In genomic region chr14:99044718-99045117, GRCm38 (mm10) we compare ENCODE assay signal across 10 mouse cellular contexts. TPM values are rescaled to one million over a fixed set of nuclear protein-coding genes. Genes with fewer than 3 reads are reported as not detected.
DNase-seq lines count a peak whose midpoint lies in the region; ATAC-seq and TF ChIP-seq lines count a peak whose summit lies in the region.
"Had no signal": no experiment of that assay in that cellular context is flagged by ENCODE, and none has a peak within 500 bp of the region (broad histone marks: within the 10 kb centered on the region; RNA-seq: fewer than 3 reads in every experiment).

No protein-coding gene starts in this region.

- H3K4me2 ChIP-seq in forebrain, embryonic 16.5 days (ENCODE audit: low read length) = peak overlapping the region; percentile 75
- peak overlapping the region; percentile 76 for H3K4me2 ChIP-seq in liver, embryonic 14.5 days (ENCODE audit: low read depth)

- peak overlapping the region; percentile 98 for H3K9ac ChIP-seq in forebrain, embryonic 16.5 days (replicated peaks; ENCODE audit: low read depth, low read length)
- H3K9ac ChIP-seq in liver, embryonic 14.5 days (replicated peaks) = peak overlapping the region; percentile 98

- no peaks in the 10 kb centered on the region for H3K27me3 ChIP-seq in forebrain, embryonic 16.5 days (replicated peaks; ENCODE audit: control insufficient read depth, insufficient read depth, low read length)
- no peaks in the 10 kb centered on the region for H3K27me3 ChIP-seq in liver, embryonic 14.5 days (ENCODE audit: control insufficient read depth, insufficient read depth, low read length)

- H3K9me3 ChIP-seq in forebrain, embryonic 16.5 days (ENCODE audit: control insufficient read depth, low read length) = no peaks in the 10 kb centered on the region
- no peaks in the 10 kb centered on the region for H3K9me3 ChIP-seq in liver, embryonic 14.5 days (ENCODE audit: control insufficient read depth, low read length)

- no peak for TF ChIP-seq CTCF in liver, embryonic 14.5 days (IDR thresholded peaks at IDR 0.05; ENCODE audit: low read depth)

- no peak for ATAC-seq in cerebellum, adult (ENCODE audit: insufficient number of reproducible peaks, low FRiP score, low TSS enrichment)
- ATAC-seq in forebrain, embryonic 16.5 days = no peak
- no peak for ATAC-seq in liver, embryonic 14.5 days (ENCODE audit: insufficient read depth)

- 4% methylated on average over 5 of the region's 5 CpGs for WGBS in forebrain, embryonic 16.5 days
- 5% methylated on average over 5 of the region's 5 CpGs for WGBS in liver, embryonic 14.5 days (ENCODE audit: insufficient replicate concordance)

- H3K4me1 ChIP-seq in forebrain, embryonic 16.5 days (replicated peaks; ENCODE audit: control insufficient read depth, insufficient read depth, low read length) = peaks cover 19% of the 10 kb centered on the region
- H3K4me1 ChIP-seq in liver, embryonic 14.5 days (replicated peaks; ENCODE audit: control insufficient read depth in 2 of 2, insufficient read depth in 2 of 2, low read length in 1 of 2) = peaks cover 10 to 23% of the 10 kb centered on the region in 2 experiments

- DNase-seq in cerebellum, adult 11-12 months = peak; percentile 14
- DNase-seq in A20 (ENCODE audit: low read depth, low spot score) (peak; percentile 50), adipocyte (ENCODE audit: low spot score) (no peak)
- DNase-seq in liver, embryonic 14.5 days (ENCODE audit: low read depth in 3 of 3, low spot score in 3 of 3) = peak in 2 of 3 experiments; percentile 39 to 41
- no peak for DNase-seq in urinary bladder, adult 18-20 months (ENCODE audit: low spot score in 2 of 2)
- no peak for DNase-seq in spleen, adult 12 weeks (ENCODE audit: low spot score)
- DNase-seq: thymus, postnatal 36 days had no signal

- TF ChIP-seq EP300 in liver, embryonic 14.5 days (IDR thresholded peaks at IDR 0.05; ENCODE audit: low read depth) = no peak

- no peaks in the 10 kb centered on the region for H3K36me3 ChIP-seq in forebrain, embryonic 16.5 days (ENCODE audit: control insufficient read depth, insufficient read depth)
- no peaks in the 10 kb centered on the region for H3K36me3 ChIP-seq in liver, embryonic 14.5 days (replicated peaks; ENCODE audit: control insufficient read depth, insufficient read depth, low read depth)

- peak overlapping the region; percentile 98 for H3K4me3 ChIP-seq in forebrain, embryonic 16.5 days (replicated peaks; ENCODE audit: low read length)
- peak overlapping the region; percentile 86 to 98 for H3K4me3 ChIP-seq in liver, embryonic 14.5 days (ENCODE audit: insufficient read depth in 1 of 2, low read depth in 2 of 2, low read length in 2 of 2)

- H3K27ac ChIP-seq in forebrain, embryonic 16.5 days (ENCODE audit: low read length) = no peak overlapping the region
- peak overlapping the region; percentile 88 for H3K27ac ChIP-seq in liver, embryonic 14.5 days

RNA-seq across cellular contexts. Expression of gene Mzt1, which starts 1.2 kb away (rescaled TPM):
- 120 and 124 TPM in 2 replicates for polyA plus RNA-seq in forebrain, embryonic 16.5 days (2015; fragmentation: Nextera tagmentation; extraction: Ambion mirVana)
- 19.1 and 25.8 TPM in 2 replicates for polyA plus RNA-seq in liver, embryonic 14.5 days (2012; rRNA removed)
- 29.5 and 30.4 TPM in 2 replicates for polyA plus RNA-seq in liver, embryonic 14.5 days (2014; fragmentation: Nextera tagmentation; extraction: Ambion mirVana)

RNA-seq across cellular contexts. Expression of gene Bora, which starts 1.3 kb away (rescaled TPM):
- polyA plus RNA-seq in forebrain, embryonic 16.5 days (2015; fragmentation: Nextera tagmentation; extraction: Ambion mirVana) = 21.2 TPM in 2 replicates
- 8.9 and 12.4 TPM in 2 replicates for polyA plus RNA-seq in liver, embryonic 14.5 days (2012; rRNA removed)
- 18.4 and 21.1 TPM in 2 replicates for polyA plus RNA-seq in liver, embryonic 14.5 days (2014; fragmentation: Nextera tagmentation; extraction: Ambion mirVana)

RNA-seq across cellular contexts. Expression of gene Rpl36a-ps1, which starts 50.6 kb away (rescaled TPM):
- 0.88 TPM in 1 of 2 replicates, not detected in the other for polyA plus RNA-seq in forebrain, embryonic 16.5 days (2015; fragmentation: Nextera tagmentation; extraction: Ambion mirVana)
- 0.79 and 4.8 TPM in 2 replicates for polyA plus RNA-seq in liver, embryonic 14.5 days (2012; rRNA removed)
- polyA plus RNA-seq in liver, embryonic 14.5 days (2014; fragmentation: Nextera tagmentation; extraction: Ambion mirVana) = 1.6 and 2.5 TPM in 2 replicates
- polyA plus RNA-seq: gonadal fat pad, adult 2 months had no signal

RNA-seq across cellular contexts. Expression of gene Pibf1, which starts 54.5 kb away (rescaled TPM):
- 22.8 and 22.9 TPM in 2 replicates for polyA plus RNA-seq in forebrain, embryonic 16.5 days (2015; fragmentation: Nextera tagmentation; extraction: Ambion mirVana)
- polyA plus RNA-seq in liver, embryonic 14.5 days (2012; rRNA removed) = 1.4 and 2.8 TPM in 2 replicates
- polyA plus RNA-seq in liver, embryonic 14.5 days (2014; fragmentation: Nextera tagmentation; extraction: Ambion mirVana) = 5.3 and 5.6 TPM in 2 replicates

RNA-seq across cellular contexts. Expression of gene Dis3, which starts 54.9 kb away (rescaled TPM):
- 27.1 and 30.2 TPM in 2 replicates for polyA plus RNA-seq in forebrain, embryonic 16.5 days (2015; fragmentation: Nextera tagmentation; extraction: Ambion mirVana)
- polyA plus RNA-seq in liver, embryonic 14.5 days (2012; rRNA removed) = 6.0 and 9.6 TPM in 2 replicates
- 16.3 and 18.1 TPM in 2 replicates for polyA plus RNA-seq in liver, embryonic 14.5 days (2014; fragmentation: Nextera tagmentation; extraction: Ambion mirVana)

Comparison
In these comparisons a context has a peak if more than half of its experiments do, and no peak if none do; other contexts are left out.
1. DNase-seq: peak in cerebellum, adult 11-12 months (single experiment), A20 (single experiment) and liver, embryonic 14.5 days (2 of 3); none in adipocyte (single experiment), urinary bladder, adult 18-20 months (0 of 2) and spleen, adult 12 weeks (single experiment).